Mouse (Mus musculus) midbrain, embryonic 14.5 days (tissue): ENCODE measurements around the gene Olfr996. TPM values are rescaled to one million over a fixed set of nuclear protein-coding genes. Genes with fewer than 3 reads are reported as not detected.
"Not testable (repeated sequence)": the region's sequence is repeated elsewhere in the genome, so short reads cannot be mapped to it uniquely, and the experiment has no call there.

Experiments used
- ATAC-seq: fragments of 200-750 bp; cut with Nextera tagmentation; 2 replicates; pipeline ENCODE4 v1.8.0; 2017; ENCODE audit warnings: moderate number of reproducible peaks, moderate library complexity; ENCODE audit not compliant: low FRiP score, low TSS enrichment
- DNase-seq: peaks from one replicate; pipeline ENCODE4 v3.0.0-alpha.2; 2015
- H3K27ac ChIP-seq: fragments of 300-500 bp; sonication (generic); replicated peaks from 2 replicates; pipeline ENCODE4 v1.5.1; 2014; ENCODE audit warnings: mild to moderate bottlenecking, low read depth, low read length, moderate library complexity
- H3K27me3 ChIP-seq: fragments of 300-500 bp; sonication (generic); 2 replicates; pipeline ENCODE4 v1.6.1; 2014; ENCODE audit warnings: low read length, control low read depth, mixed read lengths; ENCODE audit not compliant: control insufficient read depth, insufficient read depth
- H3K36me3 ChIP-seq: fragments of 300-500 bp; sonication (generic); 2 replicates; pipeline ENCODE4 v1.6.1; 2014; ENCODE audit warnings: low read length, control low read depth; ENCODE audit not compliant: control insufficient read depth, insufficient read depth
- H3K4me1 ChIP-seq: fragments of 300-500 bp; sonication (generic); 2 replicates; pipeline ENCODE4 v1.6.1; 2014; ENCODE audit warnings: mild to moderate bottlenecking, antibody characterized with exemption, low read length, control low read depth; ENCODE audit not compliant: control insufficient read depth, insufficient read depth
- H3K4me2 ChIP-seq: fragments of 300-500 bp; sonication (generic); 2 replicates; pipeline ENCODE4 v1.6.1; 2014; ENCODE audit warnings: mild to moderate bottlenecking, low read length, moderate library complexity
- H3K4me3 ChIP-seq: fragments of 300-500 bp; sonication (generic); replicated peaks from 2 replicates; pipeline ENCODE4 v1.5.1; 2014; ENCODE audit warnings: low read depth, low read length
- H3K9ac ChIP-seq: fragments of 300-500 bp; sonication (generic); replicated peaks from 2 replicates; pipeline ENCODE4 v1.6.1; 2014; ENCODE audit warnings: mild to moderate bottlenecking, low read length, moderate library complexity
- H3K9me3 ChIP-seq: fragments of 300-500 bp; sonication (generic); 2 replicates; pipeline ENCODE4 v1.6.1; 2016; ENCODE audit warnings: low read length, control low read depth, mixed read lengths; ENCODE audit not compliant: control insufficient read depth
- WGBS: fragments of 180-500 bp; shearing (Covaris S2); extraction: QIAGEN DNeasy Blood & Tissue Kit; methylation state at CpG from one replicate; pipeline ENCODE4 v1.1.7; 2014; 5-methylcytosine and 5-hydroxymethylcytosine counted together
- polyA plus RNA-seq: library from polyadenylated mRNA; unstranded; fragments of >200 nt; fragmentation: Nextera tagmentation; extraction: Ambion mirVana; gene quantifications from 2 replicates; pipeline ENCODE4 v1.2.1, GENCODE M21; 2014

Olfr996 gene
- polyA plus RNA-seq: not detected in 2 replicates

- Histone ChIP-seq H3K36me3 (no peaks in the 10 kb centered on the region), H3K9ac (no peak within 1 kb of the TSS), H3K4me1 (no peaks in the 10 kb centered on the region), H3K9me3 (no peaks in the 10 kb centered on the region), H3K27me3 (no peaks in the 10 kb centered on the region), H3K4me2 (no peak within 1 kb of the TSS), H3K27ac (no peak within 1 kb of the TSS), H3K4me3 (no peak within 1 kb of the TSS)
- no peak for DNase-seq
- ATAC-seq: no peak
These were observed at the start of gene Olfr996 for GRCm38 (mm10) chr2:85578915-85579314. Gene Olfr996 (plus strand): TSS chr2:85579215.

GRCm38 (mm10) chr2:85532082-85532778 is 46.8 kb upstream of the Olfr996 start:
- Histone ChIP-seq H3K27me3 (no peaks in the 10 kb centered on the region), H3K9me3 (no peaks in the 10 kb centered on the region), H3K27ac (no peak overlapping the region), H3K4me2 (no peak overlapping the region), H3K9ac (no peak overlapping the region), H3K4me1 (no peaks in the 10 kb centered on the region), H3K36me3 (no peaks in the 10 kb centered on the region), H3K4me3 (no peak overlapping the region)
- ATAC-seq: no peak
- no peak for DNase-seq
- WGBS: 85% methylated on average over 2 of the region's 2 CpGs

- no peaks in the 10 kb centered on the region for H3K27me3 ChIP-seq
These were observed 45.1 kb upstream of the Olfr996 start for GRCm38 (mm10) chr2:85533934-85534333.

DNA sequence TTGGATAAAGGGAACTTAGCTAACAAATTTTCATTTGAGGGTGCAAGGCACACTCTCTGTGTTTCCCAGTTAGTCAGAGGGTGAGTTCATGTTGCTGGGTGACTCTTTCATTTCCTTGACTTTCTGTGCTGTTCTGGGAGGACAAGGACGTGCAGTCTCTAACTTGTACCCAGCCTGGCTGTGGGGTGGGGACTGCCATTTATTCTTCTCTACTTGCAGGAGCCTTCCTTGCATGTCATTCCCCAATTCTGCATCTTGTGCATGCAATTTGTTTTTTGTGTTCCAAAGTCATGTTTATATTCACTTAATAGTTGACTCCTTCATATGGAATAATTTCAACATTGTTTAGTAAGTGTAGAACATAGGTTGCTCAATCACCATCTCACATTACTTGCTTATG is 24.2 kb upstream of the Olfr996 start:
- H3K27ac ChIP-seq: no peak overlapping the region
- no peak overlapping the region for H3K4me3 ChIP-seq
- H3K27me3 ChIP-seq: no peaks in the 10 kb centered on the region
- H3K4me1 ChIP-seq: no peaks in the 10 kb centered on the region
- H3K9ac ChIP-seq: no peak overlapping the region
- no peaks in the 10 kb centered on the region for H3K36me3 ChIP-seq
- no peaks in the 10 kb centered on the region for H3K9me3 ChIP-seq
- no peak for ATAC-seq
- WGBS: 80% methylated on average over 1 of the region's 1 CpGs
- DNase-seq: no peak
- no peak overlapping the region for H3K4me2 ChIP-seq

More at GRCm38 (mm10) chr2:85533934-85534333, 45.1 kb upstream of the Olfr996 start:
- Histone ChIP-seq H3K4me2 (no peak overlapping the region), H3K36me3 (no peaks in the 10 kb centered on the region), H3K4me3 (no peak overlapping the region), H3K27ac (no peak overlapping the region), H3K9ac (no peak overlapping the region), H3K4me1 (no peaks in the 10 kb centered on the region), H3K9me3 (no peaks in the 10 kb centered on the region)
- DNase-seq (no peak), ATAC-seq (no peak)
- 88% methylated on average over 1 of the region's 1 CpGs for WGBS

- no peak overlapping the region for H3K27ac ChIP-seq
- WGBS: 79% methylated on average over 4 of the region's 4 CpGs
- H3K9ac ChIP-seq: no peak overlapping the region
- no peaks in the 10 kb centered on the region for H3K36me3 ChIP-seq
- no peaks in the 10 kb centered on the region for H3K4me1 ChIP-seq
- H3K27me3 ChIP-seq: no peaks in the 10 kb centered on the region
- no peaks in the 10 kb centered on the region for H3K9me3 ChIP-seq
- H3K4me2 ChIP-seq: no peak overlapping the region
- ATAC-seq (no peak), DNase-seq (no peak)
- no peak overlapping the region for H3K4me3 ChIP-seq
These were observed 18.8 kb upstream of the Olfr996 start for GRCm38 (mm10) chr2:85560226-85560625.

- no peak overlapping the region for H3K27ac ChIP-seq
- ATAC-seq (peak; percentile 57; the same call in 1 of the 2 replicates), DNase-seq (peak; percentile 83)
- no peak overlapping the region for H3K9ac ChIP-seq
- no peaks in the 10 kb centered on the region for H3K36me3 ChIP-seq
- 26% methylated on average over 4 of the region's 4 CpGs for WGBS
- no peak overlapping the region for H3K4me3 ChIP-seq
- H3K4me1 ChIP-seq: no peaks in the 10 kb centered on the region
- H3K4me2 ChIP-seq: no peak overlapping the region
- H3K9me3 ChIP-seq: no peaks in the 10 kb centered on the region
- H3K27me3 ChIP-seq: no peaks in the 10 kb centered on the region
These were observed 17.8 kb upstream of the Olfr996 start for GRCm38 (mm10) chr2:85561187-85561586.

DNA sequence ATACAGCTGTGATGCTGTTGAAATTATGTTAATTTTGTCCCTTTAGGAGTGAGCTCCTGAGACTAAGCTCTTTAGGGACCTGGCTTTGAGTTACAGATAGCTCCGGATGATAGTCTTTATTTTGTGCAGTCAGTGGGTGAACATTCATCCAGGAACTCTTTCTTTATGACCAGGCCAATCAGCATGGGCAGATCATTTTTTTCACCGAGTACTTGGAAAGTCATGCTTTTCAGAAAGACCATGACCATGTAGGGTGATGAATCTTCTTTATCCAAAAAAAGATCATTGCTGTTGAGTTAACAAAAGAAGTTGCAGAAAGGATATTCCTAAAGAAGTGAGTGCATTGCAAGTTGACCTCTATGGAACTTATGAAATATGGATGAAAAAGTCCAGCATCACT is 9.6 kb downstream of the Olfr996 start, which contains the start of gene Olfr998:
TSS of gene Olfr998 (plus strand) at position 301 of the 400 bp plus-strand sequence.
- not testable (repeated sequence) for H3K4me3 ChIP-seq, H3K27ac ChIP-seq, H3K9me3 ChIP-seq, H3K4me2 ChIP-seq, H3K9ac ChIP-seq, H3K36me3 ChIP-seq, ATAC-seq, H3K4me1 ChIP-seq, DNase-seq, H3K27me3 ChIP-seq
- WGBS: 79% methylated on average over 2 of the region's 2 CpGs

GRCm38 (mm10) chr2:85611803-85612202 is 32.8 kb downstream of the Olfr996 start, which contains the start of gene Olfr1000:
Gene Olfr1000 (minus strand): TSS chr2:85611903.
- no peaks in the 10 kb centered on the region for H3K9me3 ChIP-seq
- no peaks in the 10 kb centered on the region for H3K27me3 ChIP-seq
- no peak within 1 kb of the TSS for H3K27ac ChIP-seq
- DNase-seq (no peak), ATAC-seq (no peak)
- no peak within 1 kb of the TSS for H3K4me2 ChIP-seq
- no peak within 1 kb of the TSS for H3K9ac ChIP-seq
- H3K4me3 ChIP-seq: no peak within 1 kb of the TSS
- 75% methylated on average over 1 of the region's 1 CpGs for whole genome bisulfite sequencing
- H3K4me1 ChIP-seq: no peaks in the 10 kb centered on the region
- H3K36me3 ChIP-seq: no peaks in the 10 kb centered on the region
